Mouse (Mus musculus) heart, adult 2 months (tissue): ENCODE data around the gene Adgrl4.

Experiments used
- CTCF ChIP-seq: fragments of 200-600 bp; IDR thresholded peaks from 2 replicates; pipeline ENCODE4 v1.8.1; 2022; ENCODE audit warnings: antibody characterized with exemption, mild to moderate bottlenecking, moderate library complexity
- EP300 ChIP-seq: fragments of 200-500 bp; IDR thresholded peaks from 2 replicates; pipeline ENCODE4 v1.6.1; 2011; ENCODE audit warnings: low read depth, low read length, control low read depth; ENCODE audit not compliant: insufficient read depth

GRCm38 (mm10) chr3:151567541-151567940 is 129.9 kb downstream of the Adgrl4 start:
- TF ChIP-seq CTCF = no peak
- no peak for TF ChIP-seq EP300
